Mouse (Mus musculus): ENCODE data around the gene Tlnrd1.

The Tlnrd1 gene

GRCm38 (mm10) chr7:83883276-83884020 is 657 bp downstream of the Tlnrd1 start:
- peak; percentile 80 to 89 for DNase-seq

- DNase-seq = peak; percentile 67 to 81
These were observed 1.4 kb downstream of the Tlnrd1 start for GRCm38 (mm10) chr7:83882633-83883275.

GRCm38 (mm10) chr7:83882150-83882632 is 1.9 kb downstream of the Tlnrd1 start:
- peak in 1 of 2 experiments; percentile 8 for DNase-seq

GRCm38 (mm10) chr7:83878676-83879448 is 5.2 kb downstream of the Tlnrd1 start:
- no peak for DNase-seq

- no peak for DNase-seq
These were observed 7.0 kb downstream of the Tlnrd1 start for GRCm38 (mm10) chr7:83877088-83877487.

- no peak for DNase-seq
These were observed 14.1 kb downstream of the Tlnrd1 start for GRCm38 (mm10) chr7:83869839-83870543.

- DNase-seq = no peak
These were observed 15.9 kb downstream of the Tlnrd1 start for GRCm38 (mm10) chr7:83868200-83868599.

- DNase-seq = no peak
These were observed 20.6 kb downstream of the Tlnrd1 start for GRCm38 (mm10) chr7:83863554-83863953.

GRCm38 (mm10) chr7:83859378-83860083 is 24.6 kb downstream of the Tlnrd1 start:
- peak; percentile 14 to 24 for DNase-seq

GRCm38 (mm10) chr7:83857921-83858320 is 26.2 kb downstream of the Tlnrd1 start:
- no peak for DNase-seq

- DNase-seq = no peak
These were observed 27.0 kb downstream of the Tlnrd1 start for GRCm38 (mm10) chr7:83857208-83857488.

GRCm38 (mm10) chr7:83856353-83857207 is 27.5 kb downstream of the Tlnrd1 start:
- DNase-seq = peak in 1 of 2 experiments; percentile 20

GRCm38 (mm10) chr7:83855203-83855602 is 28.9 kb downstream of the Tlnrd1 start:
- no peak for DNase-seq

- DNase-seq = no peak
These were observed 31.4 kb downstream of the Tlnrd1 start for GRCm38 (mm10) chr7:83852381-83853380.

- no peak for DNase-seq
These were observed 32.3 kb downstream of the Tlnrd1 start for GRCm38 (mm10) chr7:83851569-83852380.

- peak; percentile 32 to 65 for DNase-seq
These were observed 36.7 kb downstream of the Tlnrd1 start for GRCm38 (mm10) chr7:83847187-83848075.

GRCm38 (mm10) chr7:83844807-83845206 is 39.3 kb downstream of the Tlnrd1 start:
- no peak for DNase-seq
